Mouse (Mus musculus) liver, embryonic 14.5 days (tissue): ENCODE measurements around the gene Trim2. TPM values are rescaled to one million over a fixed set of nuclear protein-coding genes. Genes with fewer than 3 reads are reported as not detected.
A peak's percentile ranks its signal among the peaks of the same experiment; 100 is the strongest.

ENCODE experiments used
- ATAC-seq: fragments of 200-750 bp; cut with Nextera tagmentation; 2 replicates; pipeline ENCODE4 v1.8.0; 2017; ENCODE audit warnings: moderate number of reproducible peaks, mild to moderate bottlenecking, moderate library complexity; ENCODE audit not compliant: insufficient read depth
- DNase-seq, 3 experiments: peaks; one replicate each; pipeline ENCODE4 v3.0.0-alpha.2; 2012 to 2013; ENCODE audit warnings: low read depth in 3 of 3, low spot score in 3 of 3
- H3K27ac ChIP-seq: fragments of 300-500 bp; sonication (generic); 2 replicates; pipeline ENCODE4 v1.5.1; 2014; ENCODE audit warnings: moderate library complexity, mild to moderate bottlenecking, control low read depth, inconsistent platforms
- H3K27me3 ChIP-seq: fragments of 300-500 bp; sonication (generic); 2 replicates; pipeline ENCODE4 v1.6.1; 2014; ENCODE audit warnings: mild to moderate bottlenecking, low read length, moderate library complexity; ENCODE audit not compliant: control insufficient read depth, insufficient read depth
- H3K36me3 ChIP-seq: fragments of 300-500 bp; sonication (generic); replicated peaks from 2 replicates; pipeline ENCODE4 v1.6.1; 2014; ENCODE audit warnings: low read depth; ENCODE audit not compliant: control insufficient read depth, insufficient read depth
- H3K4me1 ChIP-seq, 2 experiments: fragments of 200-500 bp in 1 of 2; fragments of 300-500 bp in 1 of 2; sonication (generic) in 1 of 2; replicated peaks; 2 replicates each; pipeline ENCODE4 v1.6.1; 2012 to 2014; ENCODE audit warnings: antibody characterized with exemption in 1 of 2, inconsistent platforms in 1 of 2, low read length in 1 of 2; ENCODE audit not compliant: control insufficient read depth in 2 of 2, insufficient read depth in 2 of 2
- H3K4me2 ChIP-seq: fragments of 300-500 bp; sonication (generic); 2 replicates; pipeline ENCODE4 v1.6.1; 2014; ENCODE audit warnings: low read depth, mild to moderate bottlenecking, control low read depth, moderate library complexity
- H3K4me3 ChIP-seq, 2 experiments: fragments of 200-500 bp in 1 of 2; fragments of 300-500 bp in 1 of 2; sonication (generic) in 1 of 2; 2 replicates each; pipeline ENCODE4 v1.5.1; 2012 to 2014; ENCODE audit warnings: low read depth in 2 of 2, low read length in 2 of 2, mild to moderate bottlenecking in 2 of 2, control low read depth in 1 of 2, inconsistent platforms in 1 of 2, moderate library complexity in 1 of 2; ENCODE audit not compliant: insufficient read depth in 1 of 2
- H3K9ac ChIP-seq: fragments of 300-500 bp; sonication (generic); replicated peaks from 2 replicates; pipeline ENCODE4 v1.6.1; 2014; ENCODE audit warnings: mild to moderate bottlenecking, control low read depth, moderate library complexity
- H3K9me3 ChIP-seq: fragments of 300-500 bp; sonication (generic); 2 replicates; pipeline ENCODE4 v1.6.1; 2016; ENCODE audit warnings: low read length, mixed read lengths; ENCODE audit not compliant: control insufficient read depth
- CTCF ChIP-seq: IDR thresholded peaks from 2 replicates; pipeline ENCODE4 v1.5.1; 2016; ENCODE audit warnings: antibody characterized with exemption, low read depth, control low read depth
- EP300 ChIP-seq: IDR thresholded peaks from 2 replicates; pipeline ENCODE4 v1.6.1; 2016; ENCODE audit warnings: antibody characterized with exemption, low read depth
- WGBS: fragments of 180-500 bp; shearing (Covaris S2); extraction: QIAGEN DNeasy Blood & Tissue Kit; methylation state at CpG from one replicate; pipeline ENCODE4 v1.1.7; 2014; ENCODE audit not compliant: insufficient replicate concordance; 5-methylcytosine and 5-hydroxymethylcytosine counted together
- polyA plus RNA-seq, 2 experiments: library from polyadenylated mRNA; depleted of rRNA in 1 of 2; stranded (reverse) in 1 of 2; unstranded in 1 of 2; fragments of >200 nt; fragmentation: Nextera tagmentation in 1 of 2; extraction: Ambion mirVana in 1 of 2; gene quantifications; 2 replicates each; pipeline versions ENCODE4 v1.2.1 to v1.2.3; 2012 to 2014

Gene Trim2
- polyA plus RNA-seq, 2 experiments: 2.5 to 3.5 TPM

DNA sequence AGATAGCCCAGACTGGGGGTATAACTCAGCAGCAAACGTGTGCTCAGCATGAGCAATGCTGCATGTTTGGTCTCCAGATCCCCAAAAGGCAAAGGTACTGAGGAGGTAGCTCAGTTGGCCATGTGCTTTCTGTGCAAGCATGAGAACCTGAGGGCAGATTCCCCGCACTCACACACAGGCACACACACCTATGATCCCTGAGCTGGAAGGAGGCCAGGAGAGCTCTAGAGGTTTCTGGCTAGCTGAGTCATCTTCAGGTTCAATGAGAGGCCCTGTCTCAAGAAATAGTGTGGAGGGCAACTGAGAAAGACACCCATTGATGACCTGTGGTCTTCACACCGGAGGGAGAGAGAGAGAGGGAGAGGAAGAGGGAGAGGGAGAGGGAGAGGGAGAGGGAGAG is 19.4 kb downstream of the Trim2 start:
- WGBS: 65% methylated on average over 2 of the region's 3 CpGs
- H3K4me1 ChIP-seq: peaks cover 0 to 21% of the 10 kb centered on the region in 2 experiments; a peak in 3 of 4 replicates
- no peak overlapping the region for H3K4me3 ChIP-seq
- H3K27ac ChIP-seq: no peak overlapping the region
- no peak for DNase-seq
- ATAC-seq: no peak
- H3K9me3 ChIP-seq: no peaks in the 10 kb centered on the region
- no peak overlapping the region for H3K4me2 ChIP-seq
- TF ChIP-seq CTCF: no peak
- TF ChIP-seq EP300: no peak
- H3K36me3 ChIP-seq: no peaks in the 10 kb centered on the region
- no peaks in the 10 kb centered on the region for H3K27me3 ChIP-seq
- H3K9ac ChIP-seq: no peak overlapping the region

DNA sequence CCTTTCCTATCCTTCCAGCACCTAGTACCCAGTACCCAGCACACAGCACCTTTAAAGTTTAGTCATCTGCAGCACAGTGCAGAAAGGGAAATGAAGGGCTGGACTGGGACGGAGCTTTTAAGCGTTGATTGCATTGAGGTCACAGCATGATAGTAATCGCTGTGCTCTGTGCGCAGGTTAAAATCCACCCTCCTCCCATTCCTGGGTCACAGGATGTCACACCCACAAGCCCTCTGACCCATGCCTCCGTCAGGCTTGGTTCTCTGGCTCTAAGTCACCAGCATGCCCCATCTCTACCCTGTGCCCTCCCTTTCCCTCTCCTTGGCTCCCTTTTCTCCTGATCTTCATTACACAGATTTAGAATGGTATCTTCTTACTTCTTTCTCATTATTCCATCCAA is 20.4 kb downstream of the Trim2 start:
- no peak overlapping the region for H3K4me2 ChIP-seq
- H3K36me3 ChIP-seq: no peaks in the 10 kb centered on the region
- DNase-seq: no peak
- peaks cover 0 to 25% of the 10 kb centered on the region in 2 experiments; a peak in 3 of 4 replicates for H3K4me1 ChIP-seq
- WGBS: 49% methylated on average over 5 of the region's 5 CpGs
- H3K9me3 ChIP-seq: no peaks in the 10 kb centered on the region
- H3K4me3 ChIP-seq: no peak overlapping the region
- no peaks in the 10 kb centered on the region for H3K27me3 ChIP-seq
- 0 out of 2 replicates have a peak, but pooled peaks have one; percentile 31 for ATAC-seq
- TF ChIP-seq CTCF (no peak), EP300 (no peak)
- H3K9ac ChIP-seq: no peak overlapping the region
- H3K27ac ChIP-seq: no peak overlapping the region

DNA sequence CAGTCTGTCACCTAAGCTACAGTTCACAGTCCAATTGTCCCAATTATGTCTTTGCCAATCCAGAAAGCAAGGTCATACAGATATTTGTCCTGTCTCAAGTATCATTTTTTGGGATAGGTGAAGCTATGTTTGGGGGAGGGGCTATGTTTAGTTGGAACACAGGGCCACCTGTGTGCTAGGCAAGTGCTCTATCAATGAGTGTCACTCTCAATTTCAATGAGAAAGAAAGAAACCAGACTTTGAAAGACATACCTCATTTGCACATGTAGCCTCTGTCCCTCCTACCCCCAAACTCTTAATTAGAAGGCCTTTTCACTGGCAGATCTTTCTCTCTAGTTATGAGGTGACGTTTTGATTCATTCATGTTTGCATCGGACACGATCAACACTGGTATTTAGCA is 21.9 kb downstream of the Trim2 start:
- Histone ChIP-seq H3K27me3 (no peaks in the 10 kb centered on the region), H3K4me3 (no peak overlapping the region), H3K4me1 (peaks cover 0 to 25% of the 10 kb centered on the region in 2 experiments; a peak in 3 of 4 replicates), H3K9ac (no peak overlapping the region), H3K4me2 (no peak overlapping the region), H3K27ac (no peak overlapping the region), H3K9me3 (no peaks in the 10 kb centered on the region), H3K36me3 (no peaks in the 10 kb centered on the region)
- TF ChIP-seq CTCF (no peak), EP300 (no peak)
- 63% methylated on average over 3 of the region's 3 CpGs for WGBS
- ATAC-seq (no peak), DNase-seq (no peak)

DNA sequence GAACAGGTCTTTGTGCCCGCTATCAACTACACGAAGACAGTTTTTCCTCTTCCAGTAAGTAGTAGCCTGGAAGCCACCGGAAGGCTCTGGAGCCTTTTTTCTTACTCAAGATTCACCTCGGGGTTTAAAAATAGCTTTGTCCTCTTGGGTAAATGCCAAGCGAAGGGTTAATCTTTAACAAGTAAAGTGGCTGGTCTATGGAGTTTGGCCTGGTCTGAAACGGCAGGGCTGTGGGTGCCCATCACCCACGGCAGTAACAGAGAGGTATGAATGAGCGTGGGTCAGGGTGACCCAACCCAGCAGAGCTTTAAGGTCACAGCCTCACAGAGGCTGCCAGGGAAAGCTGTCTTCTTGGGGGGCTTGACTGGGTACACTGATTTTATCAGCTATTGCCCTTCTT is 23.2 kb downstream of the Trim2 start:
- no peak overlapping the region for H3K4me3 ChIP-seq
- DNase-seq: no peak
- ATAC-seq: peak; percentile 56

GRCm38 (mm10) chr3:84281936-84282371 is 24.7 kb downstream of the Trim2 start:
- H3K4me1 ChIP-seq: peaks cover 0 to 25% of the 10 kb centered on the region in 2 experiments; a peak in 3 of 4 replicates
- DNase-seq: no peak
- no peak overlapping the region for H3K9ac ChIP-seq
- H3K4me3 ChIP-seq: no peak overlapping the region
- WGBS: 48% methylated on average over 10 of the region's 10 CpGs
- no peaks in the 10 kb centered on the region for H3K36me3 ChIP-seq
- H3K4me2 ChIP-seq: no peak overlapping the region; the same call in 1 of the 2 replicates
- no peak for ATAC-seq
- H3K9me3 ChIP-seq: no peaks in the 10 kb centered on the region
- no peak for TF ChIP-seq CTCF
- TF ChIP-seq EP300: no peak
- H3K27ac ChIP-seq: no peak overlapping the region
- H3K27me3 ChIP-seq: no peaks in the 10 kb centered on the region

More for the DNA sequence above, 23.2 kb downstream of the Trim2 start:
- WGBS: 50% methylated on average over 8 of the region's 8 CpGs
- H3K4me1 ChIP-seq: peaks cover 0 to 25% of the 10 kb centered on the region in 2 experiments; a peak in 3 of 4 replicates
- H3K36me3 ChIP-seq: no peaks in the 10 kb centered on the region
- no peaks in the 10 kb centered on the region for H3K27me3 ChIP-seq
- no peak overlapping the region for H3K27ac ChIP-seq
- H3K9me3 ChIP-seq: no peaks in the 10 kb centered on the region
- no peak for TF ChIP-seq EP300
- TF ChIP-seq CTCF: no peak
- H3K4me2 ChIP-seq: peak overlapping the region; percentile 31; the same call in 1 of the 2 replicates
- no peak overlapping the region for H3K9ac ChIP-seq
